Mouse (Mus musculus) heart, adult 2 months (tissue): Measurements from ENCODE around the gene Fam198a. TPM values are rescaled to one million over a fixed set of nuclear protein-coding genes. Genes with fewer than 3 reads are reported as not detected.
"Not testable (repeated sequence)": the region's sequence is repeated elsewhere in the genome, so short reads cannot be mapped to it uniquely, and the experiment has no call there.

Experiments used
- DNase-seq, 2 experiments: peaks; one replicate each; pipeline ENCODE4 v3.0.0; 2021
- H3K27ac ChIP-seq: fragments of 200-600 bp; 2 replicates; pipeline ENCODE4 v1.8.1; 2022
- H3K27me3 ChIP-seq: fragments of 200-500 bp; 2 replicates; pipeline ENCODE4 v1.6.1; 2012; ENCODE audit warnings: mild to moderate bottlenecking, low read length, inconsistent platforms, mixed read lengths; ENCODE audit not compliant: control insufficient read depth, insufficient read depth
- H3K36me3 ChIP-seq: fragments of 200-500 bp; 2 replicates; pipeline ENCODE4 v1.6.1; 2012; ENCODE audit warnings: low read length, inconsistent platforms; ENCODE audit not compliant: control insufficient read depth, insufficient read depth
- H3K4me1 ChIP-seq: fragments of 200-500 bp; 2 replicates; pipeline ENCODE4 v1.6.1; 2011; ENCODE audit warnings: low read length; ENCODE audit not compliant: control insufficient read depth, insufficient read depth
- H3K4me3 ChIP-seq: fragments of 200-600 bp; 2 replicates; pipeline ENCODE4 v1.8.1; 2022
- H3K79me2 ChIP-seq: fragments of 200-500 bp; replicated peaks from 2 replicates; pipeline ENCODE4 v1.6.1; 2012; ENCODE audit warnings: mild to moderate bottlenecking, inconsistent platforms, low read length, moderate library complexity, mixed read lengths; ENCODE audit not compliant: control insufficient read depth, insufficient read depth
- H3K9ac ChIP-seq: fragments of 200-500 bp; 2 replicates; pipeline ENCODE4 v1.6.1; 2012; ENCODE audit warnings: low read depth, mild to moderate bottlenecking, control low read depth, inconsistent platforms, low read length, mixed read lengths
- CTCF ChIP-seq: fragments of 200-600 bp; IDR thresholded peaks from 2 replicates; pipeline ENCODE4 v1.8.1; 2022; ENCODE audit warnings: antibody characterized with exemption, mild to moderate bottlenecking, moderate library complexity
- EP300 ChIP-seq: fragments of 200-500 bp; IDR thresholded peaks from 2 replicates; pipeline ENCODE4 v1.6.1; 2011; ENCODE audit warnings: low read depth, low read length, control low read depth; ENCODE audit not compliant: insufficient read depth
- POLR2A ChIP-seq: fragments of 200-500 bp; IDR thresholded peaks from 2 replicates; pipeline ENCODE4 v1.6.1; 2011; ENCODE audit warnings: mild to moderate bottlenecking, low read depth, low read length, control low read depth; ENCODE audit not compliant: insufficient read depth
- WGBS: fragments of 180-500 bp; shearing (Covaris S2); methylation state at CpG from one replicate; pipeline ENCODE4 v1.1.7; 2018; 5-methylcytosine and 5-hydroxymethylcytosine counted together
- intact Hi-C: fragments of 180-260 bp; cut with DNase I; formaldehyde crosslinking; loops from one replicate; pipeline ENCODE4 v1.15.1; 2025
- polyA plus RNA-seq: library from polyadenylated mRNA; depleted of rRNA; stranded (reverse); fragments of >200 nt; gene quantifications from 2 replicates; pipeline ENCODE4 v1.2.3, GENCODE M21; 2012
- total RNA-seq, 2 experiments: library from RNA; stranded (reverse); gene quantifications; 2 replicates each; pipeline ENCODE4 v1.2.3; 2021

Fam198a gene
- total and polyA plus RNA-seq, 3 experiments, result 0.42 to 1.5 (median 0.96) TPM

- intact Hi-C loops, result loop anchor here (10.0 kb wide), 1 partner anchor 301 kb away; no protein-coding TSS in a partner anchor
- no peaks in the 10 kb centered on the region for H3K27me3 ChIP-seq
- TF ChIP-seq EP300 (no peak), CTCF (no peak), POLR2A (no peak)
- no peak overlapping the region for H3K9ac ChIP-seq
- H3K4me3 ChIP-seq, result no peak overlapping the region
- H3K36me3 ChIP-seq, result no peaks in the 10 kb centered on the region
- H3K79me2 ChIP-seq, result no peaks in the 10 kb centered on the region
- peaks cover 1% of the 10 kb centered on the region; the same call in 1 of the 2 replicates for H3K4me1 ChIP-seq
- no peak for DNase-seq
- H3K27ac ChIP-seq, result no peak overlapping the region
- 80% methylated on average over 4 of the region's 4 CpGs for WGBS
Measured at GRCm38 (mm10) chr9:122013629-122014028, 62.8 kb downstream of the Fam198a start.

GRCm38 (mm10) chr9:122014241-122014667 lies 63.5 kb downstream of the Fam198a start:
- TF ChIP-seq EP300 (no peak), CTCF (peak; percentile 86)
- intact Hi-C loops, result loop anchor here (10.0 kb wide), 1 partner anchor 301 kb away; no protein-coding TSS in a partner anchor
- Histone ChIP-seq H3K4me3 (no peak overlapping the region), H3K27ac (no peak overlapping the region), H3K27me3 (no peaks in the 10 kb centered on the region), H3K9ac (no peak overlapping the region), H3K36me3 (no peaks in the 10 kb centered on the region; the same call in 1 of the 2 replicates), H3K4me1 (peaks cover 6% of the 10 kb centered on the region), H3K79me2 (no peaks in the 10 kb centered on the region)
- DNase-seq, result peak; percentile 72 to 87
- 9% methylated on average over 10 of the region's 10 CpGs for WGBS

GRCm38 (mm10) chr9:122018079-122018478 lies 67.3 kb downstream of the Fam198a start:
- TF ChIP-seq EP300, result no peak
- no peak for TF ChIP-seq POLR2A
- no peak for TF ChIP-seq CTCF
- Histone ChIP-seq H3K79me2 (no peaks in the 10 kb centered on the region), H3K36me3 (no peaks in the 10 kb centered on the region; the same call in 1 of the 2 replicates), H3K27ac (no peak overlapping the region), H3K27me3 (no peaks in the 10 kb centered on the region), H3K9ac (no peak overlapping the region), H3K4me1 (peaks cover 23% of the 10 kb centered on the region), H3K4me3 (no peak overlapping the region)
- peak in 1 of 2 experiments; percentile 15 for DNase-seq
- WGBS, result 96% methylated on average over 5 of the region's 5 CpGs
- intact Hi-C loops, result loop anchor here (1.0 to 10.0 kb wide), 4 partner anchors 167 to 297 kb away; no protein-coding TSS in a partner anchor

- TF ChIP-seq EP300 (0 out of 2 replicates have a peak, but pooled peaks have one; percentile 21), POLR2A (no peak), CTCF (peak; percentile 80)
- WGBS, result 7% methylated on average over 8 of the region's 8 CpGs
- H3K4me3 ChIP-seq, result no peak overlapping the region
Measured at GRCm38 (mm10) chr9:122018782-122019395, 68.1 kb downstream of the Fam198a start.

GRCm38 (mm10) chr9:122020321-122020720 lies 69.5 kb downstream of the Fam198a start:
- no peaks in the 10 kb centered on the region for H3K27me3 ChIP-seq
- intact Hi-C loops, result no loop called here
- H3K4me1 ChIP-seq, result peaks cover 36% of the 10 kb centered on the region
- no peak overlapping the region for H3K9ac ChIP-seq
- H3K36me3 ChIP-seq, result peaks cover 4% of the 10 kb centered on the region
- no peak overlapping the region for H3K4me3 ChIP-seq
- DNase-seq, result no peak
- WGBS, result 59% methylated on average over 4 of the region's 4 CpGs
- H3K27ac ChIP-seq, result peak overlapping the region; percentile 50
- TF ChIP-seq CTCF (0 out of 2 replicates have a peak, but pooled peaks have one; percentile 6), POLR2A (no peak)
- no peaks in the 10 kb centered on the region for H3K79me2 ChIP-seq

More at GRCm38 (mm10) chr9:122018782-122019395, 68.1 kb downstream of the Fam198a start:
- intact Hi-C loops, result loop anchor here (1.0 to 10.0 kb wide), 4 partner anchors 166 to 296 kb away; no protein-coding TSS in a partner anchor
- H3K36me3 ChIP-seq, result peaks cover 4% of the 10 kb centered on the region
- H3K27me3 ChIP-seq, result no peaks in the 10 kb centered on the region
- H3K27ac ChIP-seq, result peak overlapping the region; percentile 58
- DNase-seq, result peak; percentile 62 to 71
- H3K9ac ChIP-seq, result 0 out of 2 replicates have a peak overlapping the region, but pooled peaks have one; percentile 51
- H3K79me2 ChIP-seq, result no peaks in the 10 kb centered on the region
- H3K4me1 ChIP-seq, result peaks cover 30% of the 10 kb centered on the region

- H3K27me3 ChIP-seq, result not testable (repeated sequence)
Measured at GRCm38 (mm10) chr9:122021171-122021570, 70.4 kb downstream of the Fam198a start.

More at GRCm38 (mm10) chr9:122021171-122021570, 70.4 kb downstream of the Fam198a start:
- peaks cover 44% of the 10 kb centered on the region for H3K4me1 ChIP-seq
- H3K9ac ChIP-seq, H3K36me3 ChIP-seq, H3K79me2 ChIP-seq, H3K4me3 ChIP-seq, DNase-seq, intact Hi-C loops: not testable (repeated sequence)
- peak overlapping the region; percentile 95 for H3K27ac ChIP-seq
- 93% methylated on average over 4 of the region's 4 CpGs for WGBS
